Mouse (Mus musculus): ENCODE measurements around the gene Zap70. TPM values are rescaled to one million over a fixed set of nuclear protein-coding genes. Genes with fewer than 3 reads are reported as not detected.

Gene Zap70
- polyA plus RNA-seq, 1 experiment from 2014 or later, result 0.48 TPM

DNA sequence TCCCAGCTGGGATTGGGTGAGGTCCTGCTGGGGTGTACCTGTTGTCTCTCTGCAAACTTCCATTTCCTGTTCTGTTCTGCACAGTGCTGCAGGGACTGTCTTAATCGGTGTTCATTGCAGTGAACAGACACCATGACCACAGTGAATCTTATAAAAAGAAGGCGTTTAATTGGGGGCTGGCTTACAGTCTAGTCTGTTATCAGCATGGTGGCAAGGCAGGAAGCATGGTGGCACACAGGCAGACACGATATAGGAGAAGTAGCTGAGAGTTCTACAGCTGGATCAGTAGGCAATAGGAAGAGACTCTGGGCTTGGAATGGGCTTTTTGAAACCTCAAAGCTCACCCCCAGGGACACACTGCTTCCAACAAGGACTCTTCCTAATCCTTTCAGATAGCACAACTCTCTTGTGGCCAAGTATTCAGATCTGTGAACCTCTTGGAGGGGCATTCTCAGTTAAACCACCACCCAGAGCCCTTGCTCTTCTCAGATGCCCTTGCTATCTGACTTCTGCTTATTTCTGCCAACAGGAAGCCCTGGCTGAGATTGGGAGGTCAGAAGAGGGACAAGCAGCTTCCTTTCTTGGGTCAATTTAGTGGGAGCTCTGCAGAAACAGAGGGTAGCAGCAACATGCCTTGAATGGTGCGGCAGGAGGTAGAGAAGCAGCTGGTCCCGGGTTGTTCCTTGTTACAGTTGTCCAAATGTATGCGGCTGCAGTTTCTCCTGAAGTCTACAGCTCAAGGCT lies 7.5 kb upstream of the Zap70 start:
- Histone ChIP-seq H3K9ac (no peak overlapping the region), H3K4me3 (replicated peaks) (no peak overlapping the region), H3K36me3 (no peaks in the 10 kb centered on the region), H3K9me3 (no peaks in the 10 kb centered on the region), H3K27ac (no peak overlapping the region), H3K4me2 (replicated peaks) (no peak overlapping the region), H3K4me1 (replicated peaks) (no peaks in the 10 kb centered on the region), H3K27me3 (replicated peaks) (no peaks in the 10 kb centered on the region)
- WGBS, result 80% methylated on average over 6 of the region's 6 CpGs
- no peak for ATAC-seq

DNA sequence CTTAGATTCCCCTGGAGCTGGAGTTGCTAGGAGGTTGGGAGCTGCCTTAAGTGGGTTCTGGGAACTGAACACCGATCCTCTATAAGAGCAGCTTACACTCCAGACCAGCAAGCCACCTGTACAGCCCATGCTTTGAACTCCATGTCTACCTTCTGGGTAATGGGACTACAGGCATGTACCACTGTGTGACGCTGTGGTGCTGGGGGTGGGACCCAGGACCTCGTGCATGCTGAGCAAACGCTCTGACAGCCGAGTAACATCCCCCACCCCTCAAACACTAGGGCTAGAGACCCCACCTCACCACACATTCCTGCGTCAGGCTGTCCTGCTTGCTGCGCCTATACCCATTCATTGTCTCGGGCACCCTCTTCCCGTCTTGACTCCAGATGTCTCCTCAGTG lies 3.0 kb upstream of the Zap70 start:
- 88% methylated on average over 9 of the region's 9 CpGs for WGBS

DNA sequence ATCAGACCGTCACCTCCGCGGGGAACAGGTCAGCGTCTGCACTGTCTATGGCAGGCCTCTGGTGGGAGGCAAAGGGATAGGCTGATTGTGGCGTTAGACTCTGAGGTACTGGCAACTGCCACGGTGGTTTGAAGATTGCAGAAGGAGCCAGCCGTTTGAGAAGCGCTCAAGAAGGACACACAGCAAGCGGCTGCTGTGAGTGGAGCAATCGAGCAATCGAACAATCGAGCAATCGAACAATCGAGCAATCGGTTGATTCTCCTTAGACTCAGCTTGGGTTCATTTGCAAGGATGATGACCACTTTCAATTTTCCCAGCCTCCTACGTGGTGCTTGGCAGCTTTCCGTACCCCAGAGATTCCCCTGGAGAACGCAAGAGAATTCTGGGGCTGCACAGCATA lies 2.5 kb upstream of the Zap70 start:
- Histone ChIP-seq H3K9me3 (no peaks in the 10 kb centered on the region), H3K27ac (no peak overlapping the region), H3K4me3 (replicated peaks) (no peak overlapping the region), H3K4me2 (replicated peaks) (no peak overlapping the region), H3K4me1 (replicated peaks) (no peaks in the 10 kb centered on the region), H3K9ac (no peak overlapping the region), H3K27me3 (replicated peaks) (no peaks in the 10 kb centered on the region), H3K36me3 (no peaks in the 10 kb centered on the region)
- no peak for ATAC-seq
- WGBS, result 87% methylated on average over 18 of the region's 18 CpGs

More for the DNA sequence above, 3.0 kb upstream of the Zap70 start:
- H3K27me3 ChIP-seq (replicated peaks), result no peaks in the 10 kb centered on the region
- no peak overlapping the region for H3K4me2 ChIP-seq (replicated peaks)
- no peaks in the 10 kb centered on the region for H3K9me3 ChIP-seq
- ATAC-seq, result no peak
- H3K36me3 ChIP-seq, result no peaks in the 10 kb centered on the region
- H3K4me1 ChIP-seq (replicated peaks), result no peaks in the 10 kb centered on the region
- no peak overlapping the region for H3K27ac ChIP-seq
- H3K4me3 ChIP-seq (replicated peaks), result no peak overlapping the region
- H3K9ac ChIP-seq, result no peak overlapping the region

DNA sequence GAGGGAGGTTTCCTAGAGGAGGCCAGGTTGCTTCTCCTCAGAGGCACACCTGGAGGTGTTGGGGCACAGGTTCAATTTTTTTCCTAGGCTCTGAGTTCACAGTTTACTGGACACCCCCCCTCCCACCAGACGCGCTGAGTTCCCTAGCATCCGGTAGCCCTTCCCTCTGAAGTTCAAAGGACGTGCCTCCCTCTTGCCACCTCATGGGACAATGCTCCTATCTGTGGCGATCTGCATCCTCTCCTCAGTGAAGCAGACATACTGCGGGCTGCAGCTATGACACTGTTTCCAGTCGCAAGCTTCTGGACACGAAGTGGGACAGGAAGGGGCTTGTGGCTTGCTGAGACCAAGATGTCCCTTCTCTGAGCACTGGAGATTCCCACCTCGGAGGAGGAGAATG lies 1.2 kb upstream of the Zap70 start:
- ATAC-seq, result no peak
- Histone ChIP-seq H3K4me2 (replicated peaks) (no peak overlapping the region), H3K4me3 (replicated peaks) (no peak overlapping the region), H3K27ac (no peak overlapping the region), H3K27me3 (replicated peaks) (no peaks in the 10 kb centered on the region), H3K36me3 (no peaks in the 10 kb centered on the region), H3K9ac (no peak overlapping the region), H3K9me3 (no peaks in the 10 kb centered on the region), H3K4me1 (replicated peaks) (no peaks in the 10 kb centered on the region)
- 83% methylated on average over 9 of the region's 9 CpGs for WGBS

DNA sequence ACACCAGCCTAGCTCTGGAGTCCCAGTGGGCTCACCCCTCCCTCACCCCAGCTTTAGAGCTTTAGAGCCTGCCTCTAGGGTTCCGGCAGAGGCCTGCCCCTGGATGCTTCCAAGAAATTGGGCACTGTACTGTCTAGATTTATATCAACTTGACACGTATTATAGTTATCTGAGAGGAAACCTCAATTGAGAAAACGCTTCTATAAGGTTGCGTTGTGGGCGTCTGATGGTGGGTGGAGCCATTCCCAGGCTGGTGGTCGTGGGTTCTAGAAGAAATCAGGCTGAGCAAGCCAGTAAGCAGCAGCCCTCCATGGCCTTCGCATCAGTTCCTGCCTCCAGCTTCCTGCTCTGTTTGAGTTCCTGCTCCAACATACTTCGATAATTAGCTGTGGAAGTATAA lies 537 bp upstream of the Zap70 start:
- H3K4me3 ChIP-seq (replicated peaks), result no peak overlapping the region
- H3K36me3 ChIP-seq, result no peaks in the 10 kb centered on the region
- no peak overlapping the region for H3K27ac ChIP-seq
- 85% methylated on average over 8 of the region's 8 CpGs for WGBS
- H3K9ac ChIP-seq, result no peak overlapping the region
- no peaks in the 10 kb centered on the region for H3K4me1 ChIP-seq (replicated peaks)
- no peak for ATAC-seq
- H3K9me3 ChIP-seq, result no peaks in the 10 kb centered on the region
- H3K27me3 ChIP-seq (replicated peaks), result no peaks in the 10 kb centered on the region
- no peak overlapping the region for H3K4me2 ChIP-seq (replicated peaks)

DNA sequence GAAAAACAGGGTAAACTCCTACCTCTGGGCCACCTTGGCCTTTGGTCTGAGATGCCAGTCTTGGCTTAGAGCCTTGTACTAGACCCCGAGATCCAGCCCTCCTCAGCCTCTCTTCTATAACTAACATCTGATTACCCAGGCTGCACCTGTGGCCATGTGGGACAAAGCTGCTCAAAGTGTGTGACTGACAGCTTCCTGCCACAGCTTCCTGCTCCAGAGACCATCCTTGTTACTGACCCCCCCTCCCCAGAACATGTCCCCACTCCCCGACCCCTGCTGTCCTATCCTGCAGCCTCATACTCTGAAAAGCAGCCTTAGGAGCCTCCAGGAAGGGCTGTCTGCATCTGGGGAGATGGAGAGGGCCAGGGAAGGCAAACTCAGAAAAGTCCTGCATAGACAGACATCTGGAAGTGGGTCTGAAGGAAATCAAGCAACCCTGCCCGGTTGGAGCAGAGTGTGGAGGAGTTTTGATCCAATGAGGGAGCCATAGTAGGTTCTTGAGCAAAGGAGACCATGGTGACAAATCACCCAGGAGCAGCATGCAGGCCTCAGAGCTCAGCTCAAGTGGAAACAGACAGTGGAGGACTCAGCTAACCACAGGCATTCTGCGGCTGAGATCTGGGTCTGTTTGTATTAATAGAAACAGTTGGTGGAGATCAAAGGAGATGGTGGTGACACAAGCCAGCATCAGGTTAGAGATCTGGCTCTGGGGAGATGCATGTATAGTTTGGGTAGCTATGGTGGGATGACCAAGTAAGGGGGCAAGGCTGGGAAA lies 5.0 kb downstream of the Zap70 start:
- Histone ChIP-seq H3K4me2 (replicated peaks) (no peak overlapping the region), H3K4me1 (replicated peaks) (peaks cover 2% of the 10 kb centered on the region; the same call in 1 of the 2 replicates), H3K9ac (no peak overlapping the region), H3K4me3 (replicated peaks) (no peak overlapping the region), H3K9me3 (no peaks in the 10 kb centered on the region), H3K27ac (no peak overlapping the region), H3K27me3 (replicated peaks) (peaks cover 3% of the 10 kb centered on the region; the same call in 1 of the 2 replicates), H3K36me3 (no peaks in the 10 kb centered on the region)
- WGBS, result 43% methylated on average over 4 of the region's 4 CpGs
- no peak for ATAC-seq

DNA sequence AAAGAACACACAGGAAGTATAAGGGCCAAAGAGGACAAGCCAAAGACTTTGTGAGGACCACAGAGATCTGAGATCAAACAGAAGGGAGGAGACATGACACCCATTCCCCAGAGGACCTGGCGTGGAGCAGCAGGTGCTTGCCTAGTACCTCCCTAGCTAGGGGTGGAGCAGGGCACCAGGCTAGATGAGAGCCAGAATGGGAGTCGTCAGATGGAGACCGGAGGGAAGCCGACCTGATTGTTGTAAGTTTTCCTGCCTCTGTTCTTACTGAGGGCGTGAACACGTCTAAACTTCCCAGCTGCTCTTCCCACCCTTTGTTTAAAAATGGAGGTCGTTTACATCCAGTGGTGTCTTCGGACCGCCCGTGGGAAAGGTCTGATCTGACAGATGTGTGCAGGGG lies 5.7 kb downstream of the Zap70 start:
- Histone ChIP-seq H3K4me2 (replicated peaks) (no peak overlapping the region), H3K4me3 (replicated peaks) (no peak overlapping the region)

DNA sequence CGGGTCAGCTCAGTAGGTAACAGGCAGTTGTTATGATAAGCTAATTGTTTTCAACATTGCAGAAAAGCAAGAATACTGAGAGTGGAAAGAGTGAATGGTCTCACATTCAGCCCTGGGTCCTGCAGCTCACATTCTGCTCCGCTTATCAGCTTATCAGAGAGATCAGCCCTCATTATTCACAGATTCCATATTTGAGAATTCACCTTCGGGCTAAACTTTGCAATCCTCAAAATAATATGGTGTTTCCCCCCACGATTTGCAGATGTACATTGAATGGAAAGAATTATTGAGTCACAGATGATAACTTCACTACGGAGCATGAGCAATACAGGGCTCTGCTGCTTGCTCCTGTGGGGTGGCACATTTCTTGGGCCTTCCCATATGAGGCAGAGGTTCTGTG lies 7.2 kb downstream of the Zap70 start:
- Histone ChIP-seq H3K36me3 (no peaks in the 10 kb centered on the region), H3K27me3 (replicated peaks) (peaks cover 3% of the 10 kb centered on the region; the same call in 1 of the 2 replicates), H3K9ac (no peak overlapping the region), H3K4me2 (replicated peaks) (no peak overlapping the region), H3K27ac (no peak overlapping the region), H3K4me1 (replicated peaks) (peaks cover 2% of the 10 kb centered on the region; the same call in 1 of the 2 replicates), H3K9me3 (no peaks in the 10 kb centered on the region), H3K4me3 (replicated peaks) (no peak overlapping the region)
- ATAC-seq, result no peak
- WGBS, result 79% methylated on average over 5 of the region's 5 CpGs

More for the DNA sequence above, 5.7 kb downstream of the Zap70 start:
- H3K4me1 ChIP-seq (replicated peaks), result peaks cover 2% of the 10 kb centered on the region; the same call in 1 of the 2 replicates
- WGBS, result 22% methylated on average over 10 of the region's 10 CpGs
- H3K36me3 ChIP-seq, result no peaks in the 10 kb centered on the region
- H3K27ac ChIP-seq, result no peak overlapping the region
- H3K9me3 ChIP-seq, result no peaks in the 10 kb centered on the region
- H3K9ac ChIP-seq, result no peak overlapping the region
- peaks cover 3% of the 10 kb centered on the region; the same call in 1 of the 2 replicates for H3K27me3 ChIP-seq (replicated peaks)
- no peak for ATAC-seq

DNA sequence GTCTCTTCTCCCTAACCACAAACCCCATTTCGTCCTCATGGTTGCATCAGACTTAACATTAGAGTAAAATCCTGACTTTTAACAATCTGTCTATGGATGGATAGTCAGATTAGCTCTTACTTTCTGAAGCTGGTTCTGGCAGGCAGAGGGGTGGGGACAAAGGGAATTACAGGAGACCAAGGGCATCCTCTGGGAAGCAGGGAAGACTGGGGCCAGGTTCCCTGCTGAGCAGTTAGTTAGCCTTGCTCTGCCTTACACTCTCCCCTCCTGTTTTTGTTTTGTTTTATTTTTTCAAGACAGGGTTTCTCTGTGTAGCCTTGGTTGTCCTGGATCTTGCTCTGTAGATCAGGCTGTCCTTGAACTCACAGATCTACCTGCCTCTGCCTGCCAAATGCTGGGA lies 8.4 kb downstream of the Zap70 start:
- Histone ChIP-seq H3K36me3 (no peaks in the 10 kb centered on the region), H3K9me3 (no peaks in the 10 kb centered on the region), H3K27me3 (replicated peaks) (peaks cover 3% of the 10 kb centered on the region; the same call in 1 of the 2 replicates), H3K4me1 (replicated peaks) (peaks cover 2% of the 10 kb centered on the region; the same call in 1 of the 2 replicates), H3K4me2 (replicated peaks) (no peak overlapping the region), H3K4me3 (replicated peaks) (no peak overlapping the region), H3K27ac (no peak overlapping the region), H3K9ac (no peak overlapping the region)
- 98% methylated on average over 1 of the region's 1 CpGs for WGBS
- ATAC-seq, result no peak

DNA sequence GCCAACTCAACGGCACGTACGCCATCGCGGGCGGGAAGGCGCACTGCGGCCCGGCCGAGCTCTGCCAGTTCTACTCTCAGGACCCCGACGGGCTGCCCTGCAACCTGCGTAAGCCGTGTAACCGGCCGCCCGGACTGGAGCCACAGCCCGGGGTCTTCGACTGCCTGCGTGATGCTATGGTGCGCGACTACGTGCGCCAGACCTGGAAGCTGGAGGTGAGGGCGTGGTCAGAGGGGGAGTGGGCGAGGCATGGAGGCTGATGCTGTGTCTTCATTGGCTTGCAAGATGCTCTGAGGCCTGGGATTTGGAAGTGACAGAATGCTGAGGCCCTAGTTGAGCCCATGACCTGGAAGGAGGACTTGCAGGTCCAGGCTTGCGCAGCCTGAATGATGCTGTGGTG lies 9.4 kb downstream of the Zap70 start:
- H3K4me1 ChIP-seq (replicated peaks), result peaks cover 2% of the 10 kb centered on the region; the same call in 1 of the 2 replicates
- 0 out of 2 replicates have a peak overlapping the region, but pooled peaks have one; percentile 1 for H3K9ac ChIP-seq
- H3K9me3 ChIP-seq, result no peaks in the 10 kb centered on the region
- no peaks in the 10 kb centered on the region for H3K36me3 ChIP-seq
- 18% methylated on average over 27 of the region's 27 CpGs for WGBS
- peak overlapping the region; percentile 22 for H3K4me3 ChIP-seq (replicated peaks)
- H3K4me2 ChIP-seq (replicated peaks), result peak overlapping the region; percentile 57
- no peak overlapping the region for H3K27ac ChIP-seq
- no peak for ATAC-seq
- peaks cover 3% of the 10 kb centered on the region; the same call in 1 of the 2 replicates for H3K27me3 ChIP-seq (replicated peaks)

DNA sequence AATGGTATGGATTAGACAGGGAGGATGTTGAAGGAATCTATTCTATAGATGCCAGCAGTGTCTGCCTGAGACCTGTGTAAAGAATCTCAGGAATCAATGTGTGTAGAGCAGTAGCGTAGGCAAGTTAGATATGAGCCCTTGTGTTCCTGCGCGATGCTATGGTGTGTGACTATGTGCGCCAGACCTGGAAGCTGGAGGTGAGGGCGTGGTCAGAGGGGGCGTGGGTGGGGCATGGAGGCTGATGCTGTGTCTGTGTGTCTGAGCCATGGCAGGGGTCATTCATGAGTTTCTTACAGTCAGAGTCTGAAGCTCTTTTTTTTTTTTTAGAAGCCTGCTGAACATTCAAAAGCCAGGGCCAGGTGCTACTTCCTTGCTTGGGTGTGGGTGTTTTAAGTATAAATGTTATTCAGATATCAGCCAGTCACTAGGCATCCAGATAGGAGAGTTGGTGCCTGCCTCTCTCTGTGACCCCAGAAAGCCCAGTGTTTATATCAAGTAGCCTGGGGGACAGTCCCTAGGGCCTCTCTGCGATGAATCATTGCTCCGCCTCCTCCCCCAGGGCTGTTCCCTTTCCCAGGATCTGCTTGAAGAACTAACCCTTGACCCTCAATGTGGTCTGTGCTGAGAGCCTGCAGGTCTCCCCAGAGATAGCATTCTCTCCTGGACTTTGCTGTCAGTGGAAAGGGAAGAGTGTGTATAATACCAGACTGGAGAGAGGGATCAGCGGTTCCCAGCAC lies 10.8 kb downstream of the Zap70 start:
- Histone ChIP-seq H3K4me1 (replicated peaks) (no peaks in the 10 kb centered on the region; the same call in 1 of the 2 replicates), H3K36me3 (no peaks in the 10 kb centered on the region), H3K4me2 (replicated peaks) (no peak overlapping the region), H3K27me3 (replicated peaks) (peaks cover 3% of the 10 kb centered on the region; the same call in 1 of the 2 replicates), H3K4me3 (replicated peaks) (no peak overlapping the region), H3K9ac (no peak overlapping the region), H3K9me3 (no peaks in the 10 kb centered on the region), H3K27ac (no peak overlapping the region)
- WGBS, result 71% methylated on average over 9 of the region's 9 CpGs
- ATAC-seq, result peak; percentile 94

DNA sequence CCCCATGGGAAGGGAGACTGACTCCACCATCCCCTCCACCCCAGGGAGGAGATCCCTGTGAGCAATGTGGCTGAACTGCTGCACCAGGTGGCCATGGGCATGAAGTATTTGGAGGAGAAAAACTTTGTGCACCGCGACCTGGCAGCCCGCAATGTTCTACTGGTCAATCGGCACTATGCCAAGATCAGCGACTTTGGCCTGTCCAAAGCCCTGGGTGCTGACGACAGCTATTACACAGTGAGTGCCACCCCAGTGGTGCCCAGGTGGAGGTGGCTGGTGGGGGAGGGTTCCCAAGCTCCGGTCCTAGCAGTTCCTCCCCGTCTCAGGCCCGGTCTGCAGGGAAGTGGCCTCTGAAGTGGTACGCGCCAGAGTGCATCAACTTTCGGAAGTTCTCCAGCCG lies 19.2 kb downstream of the Zap70 start:
- Histone ChIP-seq H3K4me3 (replicated peaks) (no peak overlapping the region), H3K9me3 (no peaks in the 10 kb centered on the region), H3K27me3 (replicated peaks) (no peaks in the 10 kb centered on the region), H3K27ac (no peak overlapping the region), H3K4me2 (replicated peaks) (no peak overlapping the region), H3K9ac (no peak overlapping the region), H3K4me1 (replicated peaks) (no peaks in the 10 kb centered on the region; the same call in 1 of the 2 replicates), H3K36me3 (no peaks in the 10 kb centered on the region)
- 89% methylated on average over 13 of the region's 13 CpGs for WGBS
- ATAC-seq, result no peak
